Mouse (Mus musculus) liver, postnatal 0 days (tissue): ENCODE measurements around the gene Sh3tc1. TPM values are rescaled to one million over a fixed set of nuclear protein-coding genes. Genes with fewer than 3 reads are reported as not detected.

Source experiments
- ATAC-seq: fragments of 200-750 bp; cut with Nextera tagmentation; 2 replicates; pipeline ENCODE4 v1.8.0; 2017; ENCODE audit warnings: mild to moderate bottlenecking, moderate library complexity
- DNase-seq: peaks from one replicate; pipeline ENCODE4 v3.0.0-alpha.2; 2016
- H3K27ac ChIP-seq: fragments of 300-500 bp; sonication (generic); 2 replicates; pipeline ENCODE4 v1.5.1; 2014; ENCODE audit warnings: antibody characterized with exemption, moderate library complexity, mild to moderate bottlenecking, low read depth
- H3K27me3 ChIP-seq: fragments of 300-500 bp; sonication (generic); 2 replicates; pipeline ENCODE4 v1.6.1; 2014; ENCODE audit warnings: low read length, control low read depth, mixed read lengths; ENCODE audit not compliant: insufficient read depth
- H3K36me3 ChIP-seq: fragments of 300-500 bp; sonication (generic); replicated peaks from 2 replicates; pipeline ENCODE4 v1.6.1; 2014; ENCODE audit warnings: mild to moderate bottlenecking, control low read depth, low read length, moderate library complexity, mixed read lengths; ENCODE audit not compliant: insufficient read depth
- H3K4me1 ChIP-seq: fragments of 300-500 bp; sonication (generic); 2 replicates; pipeline ENCODE4 v1.6.1; 2014; ENCODE audit warnings: antibody characterized with exemption, mild to moderate bottlenecking, control low read depth; ENCODE audit not compliant: insufficient read depth
- H3K4me2 ChIP-seq: fragments of 300-500 bp; sonication (generic); 2 replicates; pipeline ENCODE4 v1.6.1; 2014; ENCODE audit warnings: low read depth, mild to moderate bottlenecking, low read length, moderate library complexity, mixed read lengths
- H3K4me3 ChIP-seq: fragments of 300-500 bp; sonication (generic); 2 replicates; pipeline ENCODE4 v1.5.1; 2014; ENCODE audit warnings: low read depth, low read length
- H3K9ac ChIP-seq: fragments of 300-500 bp; sonication (generic); replicated peaks from 2 replicates; pipeline ENCODE4 v1.6.1; 2014; ENCODE audit warnings: mild to moderate bottlenecking, moderate library complexity
- H3K9me3 ChIP-seq: fragments of 300-500 bp; sonication (generic); 2 replicates; pipeline ENCODE4 v1.6.1; 2016; ENCODE audit warnings: mild to moderate bottlenecking, control low read depth, low read length, mixed read lengths
- CTCF ChIP-seq: sonication (generic); IDR thresholded peaks from 2 replicates; pipeline ENCODE4 v1.5.1; 2016; ENCODE audit warnings: antibody characterized with exemption, low read depth
- EP300 ChIP-seq: IDR thresholded peaks from 2 replicates; pipeline ENCODE4 v1.6.1; 2016; ENCODE audit warnings: antibody characterized with exemption, low read depth, mild to moderate bottlenecking
- WGBS: fragments of 180-500 bp; shearing (Covaris S2); extraction: QIAGEN DNeasy Blood & Tissue Kit; methylation state at CpG from one replicate; pipeline ENCODE4 v1.1.7; 2014; ENCODE audit not compliant: insufficient replicate concordance; 5-methylcytosine and 5-hydroxymethylcytosine counted together
- polyA plus RNA-seq: library from polyadenylated mRNA; unstranded; fragments of >200 nt; fragmentation: Nextera tagmentation; extraction: Ambion mirVana; gene quantifications from 2 replicates; pipeline ENCODE4 v1.2.1, GENCODE M21; 2015

Sh3tc1 gene
- polyA plus RNA-seq, 1 experiment from 2014 or later, result 3.5 TPM

DNA sequence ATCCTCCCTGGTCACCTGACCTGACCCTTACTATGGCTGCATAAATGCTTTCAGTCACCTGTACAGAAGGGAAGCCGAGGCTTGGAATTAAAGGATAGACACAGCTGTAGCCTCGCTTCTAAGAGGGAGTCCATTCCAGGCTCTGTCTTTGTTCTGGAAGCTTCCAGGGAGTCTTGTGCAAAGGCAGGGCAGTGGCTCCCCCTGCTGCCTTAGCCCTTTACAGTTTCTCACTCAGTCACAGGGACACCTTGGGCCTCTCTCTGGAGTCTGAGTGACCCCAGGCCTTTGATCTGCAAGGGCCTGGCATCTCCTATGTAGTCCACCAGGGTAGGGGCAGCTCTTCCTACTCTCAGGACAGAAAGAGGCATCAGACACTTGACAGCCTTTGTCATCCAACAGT lies 58.8 kb downstream of the Sh3tc1 start:
- H3K36me3 ChIP-seq, result no peaks in the 10 kb centered on the region
- H3K4me2 ChIP-seq, result no peak overlapping the region
- H3K27ac ChIP-seq, result no peak overlapping the region
- peaks cover 34% of the 10 kb centered on the region for H3K27me3 ChIP-seq
- H3K4me3 ChIP-seq, result no peak overlapping the region
- 67% methylated on average over 2 of the region's 2 CpGs for WGBS
- no peaks in the 10 kb centered on the region for H3K9me3 ChIP-seq
- no peak overlapping the region for H3K9ac ChIP-seq
- TF ChIP-seq EP300 (no peak), CTCF (peak; percentile 62)
- no peaks in the 10 kb centered on the region for H3K4me1 ChIP-seq
- ATAC-seq, result no peak
- DNase-seq, result peak; percentile 24

DNA sequence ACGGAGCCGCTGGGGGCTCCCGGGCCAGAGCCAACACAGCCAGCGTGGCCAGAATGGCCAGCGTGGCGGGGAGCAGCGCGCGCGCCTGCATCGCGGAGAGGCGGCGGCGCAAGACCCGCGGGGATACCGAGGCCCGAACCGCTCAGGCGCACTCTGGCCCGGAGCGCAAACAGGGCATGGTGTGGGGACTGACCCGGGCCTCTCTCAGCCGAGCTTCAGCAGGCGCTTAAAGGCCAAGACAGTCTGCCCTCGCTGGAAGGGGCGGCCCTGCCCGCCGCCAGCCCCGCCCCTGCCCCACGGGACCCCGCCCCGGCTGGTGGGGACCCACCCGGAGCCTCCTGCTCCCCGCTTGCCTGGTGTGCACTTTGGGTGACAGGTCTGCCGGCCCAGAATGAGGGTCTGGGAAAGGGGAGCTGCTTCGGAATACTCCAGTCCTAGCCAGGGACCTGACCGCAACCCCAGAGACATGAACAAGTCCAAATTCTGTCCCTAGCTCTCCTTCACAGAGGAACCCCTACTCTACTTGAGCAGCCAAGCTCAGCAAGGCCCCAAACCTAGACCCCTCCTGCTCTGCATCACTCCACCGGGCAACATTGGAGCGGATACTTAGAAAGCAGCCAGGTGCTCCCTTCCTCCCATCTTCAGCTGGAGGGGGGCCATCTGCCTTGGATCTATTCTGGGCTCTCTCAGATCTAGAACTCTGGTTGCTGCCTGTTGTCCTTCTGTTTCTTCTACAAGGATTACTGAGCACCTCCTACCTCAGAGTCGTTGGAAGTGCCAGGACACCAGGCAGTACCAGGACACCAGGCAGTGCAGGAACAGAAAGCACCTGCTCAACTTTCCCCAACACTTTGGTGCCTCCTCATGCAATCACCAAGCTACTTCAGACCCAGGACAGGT lies 60.3 kb downstream of the Sh3tc1 start, which contains the start of gene Htra3:
Htra3 (minus strand) TSS at position 527 of the 900 bp plus-strand sequence.
- H3K27ac ChIP-seq, result no peak within 1 kb of the TSS
- no peaks in the 10 kb centered on the region for H3K9me3 ChIP-seq
- TF ChIP-seq EP300 (no peak), CTCF (no peak)
- H3K4me2 ChIP-seq, result peak within 1 kb of the TSS; percentile 45
- no peak within 1 kb of the TSS for H3K9ac ChIP-seq
- ATAC-seq (no peak), DNase-seq (peak; percentile 22)
- no peaks in the 10 kb centered on the region for H3K36me3 ChIP-seq
- 11% methylated on average over 35 of the region's 42 CpGs for WGBS
- H3K4me1 ChIP-seq, result no peaks in the 10 kb centered on the region
- peaks cover 34% of the 10 kb centered on the region for H3K27me3 ChIP-seq
- peak within 1 kb of the TSS; percentile 32; the same call in 1 of the 2 replicates for H3K4me3 ChIP-seq

DNA sequence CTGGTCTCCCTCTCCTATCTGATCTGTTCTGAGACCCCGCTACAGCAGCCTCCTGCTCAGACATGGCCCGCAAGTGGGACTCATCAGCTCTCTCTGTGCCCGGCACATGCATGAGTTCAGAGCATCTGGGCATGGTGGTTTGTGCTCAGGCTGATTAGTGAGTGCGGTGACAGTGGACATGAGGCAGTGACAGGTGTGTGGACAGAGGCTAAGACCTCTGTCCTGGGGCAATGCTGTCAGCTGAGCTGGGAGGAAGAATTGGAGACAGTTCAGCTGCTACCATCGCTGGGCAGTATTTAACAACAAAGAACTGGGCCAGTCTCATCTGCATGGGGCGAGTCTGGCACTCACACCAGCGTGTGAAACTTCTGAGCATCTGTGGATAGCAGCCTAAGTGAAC lies 62.8 kb downstream of the Sh3tc1 start:
- ATAC-seq (no peak), DNase-seq (no peak)
- H3K27ac ChIP-seq, result no peak overlapping the region
- no peak overlapping the region for H3K4me3 ChIP-seq
- H3K36me3 ChIP-seq, result no peaks in the 10 kb centered on the region
- no peak overlapping the region for H3K4me2 ChIP-seq
- WGBS, result 80% methylated on average over 7 of the region's 7 CpGs
- no peak for TF ChIP-seq EP300
- no peak for TF ChIP-seq CTCF
- H3K27me3 ChIP-seq, result peaks cover 34% of the 10 kb centered on the region
- peaks cover 16% of the 10 kb centered on the region for H3K4me1 ChIP-seq
- H3K9me3 ChIP-seq, result no peaks in the 10 kb centered on the region
- no peak overlapping the region for H3K9ac ChIP-seq

DNA sequence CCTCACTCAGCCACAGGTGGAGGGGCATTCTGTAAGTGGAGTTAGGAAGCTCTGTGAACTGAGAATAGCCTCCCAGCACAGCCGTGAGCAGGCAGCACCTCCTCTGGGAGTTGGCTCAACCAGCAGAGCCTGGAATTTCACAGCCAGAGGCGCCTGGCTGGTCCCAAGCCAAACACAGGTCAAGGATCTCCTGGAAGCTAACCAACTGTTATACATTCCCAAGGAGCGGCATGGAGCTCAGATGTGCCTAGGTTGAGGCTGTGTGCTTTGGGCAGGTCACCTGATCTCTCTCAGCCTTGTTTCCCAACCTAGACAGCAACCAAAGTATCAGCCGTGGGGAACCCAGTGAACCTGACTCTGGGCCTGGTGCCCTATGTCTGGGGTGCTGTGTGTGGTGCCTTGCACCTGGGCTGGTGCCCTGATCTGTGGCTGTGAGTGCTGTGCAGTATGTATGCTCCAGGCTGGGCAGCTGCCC lies 65.7 kb downstream of the Sh3tc1 start:
- H3K4me3 ChIP-seq, result no peak overlapping the region
- no peak for TF ChIP-seq EP300
- TF ChIP-seq CTCF, result no peak
- WGBS, result 51% methylated on average over 4 of the region's 4 CpGs
- H3K27ac ChIP-seq, result 0 out of 2 replicates have a peak overlapping the region, but pooled peaks have one; percentile 35
- no peaks in the 10 kb centered on the region for H3K9me3 ChIP-seq
- peaks cover 16% of the 10 kb centered on the region for H3K4me1 ChIP-seq
- H3K4me2 ChIP-seq, result no peak overlapping the region
- peaks cover 17% of the 10 kb centered on the region for H3K27me3 ChIP-seq
- H3K36me3 ChIP-seq, result no peaks in the 10 kb centered on the region
- H3K9ac ChIP-seq, result no peak overlapping the region
- peak; percentile 44 for DNase-seq
- ATAC-seq, result peak; percentile 67

DNA sequence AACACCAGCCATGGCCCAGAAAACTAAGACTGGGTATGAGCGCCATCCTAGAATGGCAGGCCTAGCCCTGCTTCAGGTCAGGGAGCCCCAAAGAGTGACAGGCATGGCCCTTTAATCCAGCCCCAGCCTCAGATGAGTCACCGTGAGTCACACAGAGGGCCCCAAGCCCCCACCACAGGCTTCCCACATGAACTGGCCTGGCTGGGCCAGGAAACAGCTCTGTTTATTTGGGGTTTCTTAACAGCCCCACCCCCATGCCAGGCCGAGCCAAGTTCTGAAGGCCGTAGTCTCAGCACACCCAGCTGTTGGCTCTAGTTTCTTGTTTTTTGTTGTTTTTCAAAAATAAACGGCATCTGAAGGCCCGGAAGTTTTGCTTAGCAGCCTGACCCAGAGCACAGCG lies 66.7 kb downstream of the Sh3tc1 start:
- H3K4me1 ChIP-seq, result peaks cover 16% of the 10 kb centered on the region
- DNase-seq, result peak; percentile 62
- peak; percentile 67; the same call in 1 of the 2 replicates for ATAC-seq
- H3K27me3 ChIP-seq, result peaks cover 7% of the 10 kb centered on the region; the same call in 1 of the 2 replicates
- H3K36me3 ChIP-seq, result no peaks in the 10 kb centered on the region
- no peak overlapping the region for H3K4me3 ChIP-seq
- TF ChIP-seq CTCF (no peak), EP300 (peak; percentile 37; the same call in 1 of the 2 replicates)
- 0 out of 2 replicates have a peak overlapping the region, but pooled peaks have one; percentile 35 for H3K27ac ChIP-seq
- no peak overlapping the region for H3K9ac ChIP-seq
- H3K4me2 ChIP-seq, result no peak overlapping the region
- WGBS, result 38% methylated on average over 7 of the region's 7 CpGs
- H3K9me3 ChIP-seq, result no peaks in the 10 kb centered on the region

DNA sequence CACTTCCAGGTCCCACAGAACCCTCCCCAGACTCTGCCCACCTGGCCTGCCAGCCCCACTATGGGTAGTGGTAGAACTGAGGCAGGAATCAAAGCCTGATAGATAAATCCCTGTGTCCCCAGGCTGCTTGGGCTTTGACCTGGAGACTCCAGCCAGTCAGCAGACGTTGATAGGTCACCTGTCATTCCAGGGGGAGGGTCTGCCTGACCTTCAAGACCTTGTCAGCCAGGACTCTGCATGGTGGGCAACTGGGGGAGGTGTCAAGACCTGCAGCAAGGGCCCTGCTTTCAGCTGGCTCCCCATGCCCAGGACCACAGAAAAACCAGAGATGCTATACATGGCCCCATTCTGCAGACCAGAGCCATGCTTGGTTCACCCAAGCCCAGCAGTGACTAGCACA lies 67.2 kb downstream of the Sh3tc1 start:
- ATAC-seq, result no peak
- peaks cover 2% of the 10 kb centered on the region; the same call in 1 of the 2 replicates for H3K27me3 ChIP-seq

More for the DNA sequence above, 67.2 kb downstream of the Sh3tc1 start:
- Histone ChIP-seq H3K4me3 (no peak overlapping the region), H3K27ac (0 out of 2 replicates have a peak overlapping the region, but pooled peaks have one; percentile 30), H3K4me1 (peaks cover 16% of the 10 kb centered on the region), H3K9me3 (no peaks in the 10 kb centered on the region), H3K9ac (no peak overlapping the region), H3K4me2 (no peak overlapping the region), H3K36me3 (no peaks in the 10 kb centered on the region)
- no peak for DNase-seq
- TF ChIP-seq CTCF (no peak), EP300 (no peak)
- 63% methylated on average over 1 of the region's 1 CpGs for WGBS
